Mouse (Mus musculus) kidney, adult 2 months (tissue): ENCODE measurements around the gene Ptprn2. TPM values are rescaled to one million over a fixed set of nuclear protein-coding genes. Genes with fewer than 3 reads are reported as not detected.

Source experiments
- DNase-seq: peaks from one replicate; pipeline ENCODE4 v3.0.0; 2021
- H3K27ac ChIP-seq: fragments of 200-500 bp; 2 replicates; pipeline ENCODE4 v1.5.1; 2012; ENCODE audit warnings: low read depth, low read length, control low read depth, inconsistent platforms; ENCODE audit not compliant: insufficient read depth
- H3K27me3 ChIP-seq: fragments of 200-500 bp; replicated peaks from 2 replicates; pipeline ENCODE4 v1.6.1; 2012; ENCODE audit warnings: mild to moderate bottlenecking, moderate library complexity, low read length, inconsistent platforms; ENCODE audit not compliant: control insufficient read depth, insufficient read depth
- H3K36me3 ChIP-seq: fragments of 200-500 bp; 2 replicates; pipeline ENCODE4 v1.6.1; 2012; ENCODE audit warnings: mild to moderate bottlenecking, moderate library complexity, low read length, inconsistent platforms; ENCODE audit not compliant: control insufficient read depth, insufficient read depth
- H3K4me1 ChIP-seq: fragments of 200-500 bp; 2 replicates; pipeline ENCODE4 v1.6.1; 2011; ENCODE audit warnings: low read length; ENCODE audit not compliant: control insufficient read depth, insufficient read depth
- H3K4me3 ChIP-seq: fragments of 200-500 bp; 2 replicates; pipeline ENCODE4 v1.5.1; 2011; ENCODE audit warnings: mild to moderate bottlenecking, low read depth, low read length, control low read depth; ENCODE audit not compliant: insufficient read depth
- CTCF ChIP-seq: fragments of 200-500 bp; conservative IDR thresholded peaks from 2 replicates; pipeline ENCODE4 v1.5.1; 2011; ENCODE audit warnings: low read depth, mild to moderate bottlenecking, control low read depth, low read length, moderate library complexity, mixed read lengths; ENCODE audit not compliant: insufficient read depth, insufficient read length
- POLR2A ChIP-seq: fragments of 200-500 bp; IDR thresholded peaks from one replicate; pipeline ENCODE4 v1.6.1; 2011; ENCODE audit warnings: low read depth, low read length, control low read depth
- WGBS: fragments of 180-500 bp; shearing (Covaris S2); methylation state at CpG from one replicate; pipeline ENCODE4 v1.1.7; 2018; 5-methylcytosine and 5-hydroxymethylcytosine counted together
- polyA plus RNA-seq: library from polyadenylated mRNA; depleted of rRNA; stranded (reverse); fragments of >200 nt; gene quantifications from 2 replicates; pipeline ENCODE4 v1.2.3, GENCODE M21; 2012

Ptprn2 gene
- polyA plus RNA-seq, 1 experiment = 0.91 TPM

DNA sequence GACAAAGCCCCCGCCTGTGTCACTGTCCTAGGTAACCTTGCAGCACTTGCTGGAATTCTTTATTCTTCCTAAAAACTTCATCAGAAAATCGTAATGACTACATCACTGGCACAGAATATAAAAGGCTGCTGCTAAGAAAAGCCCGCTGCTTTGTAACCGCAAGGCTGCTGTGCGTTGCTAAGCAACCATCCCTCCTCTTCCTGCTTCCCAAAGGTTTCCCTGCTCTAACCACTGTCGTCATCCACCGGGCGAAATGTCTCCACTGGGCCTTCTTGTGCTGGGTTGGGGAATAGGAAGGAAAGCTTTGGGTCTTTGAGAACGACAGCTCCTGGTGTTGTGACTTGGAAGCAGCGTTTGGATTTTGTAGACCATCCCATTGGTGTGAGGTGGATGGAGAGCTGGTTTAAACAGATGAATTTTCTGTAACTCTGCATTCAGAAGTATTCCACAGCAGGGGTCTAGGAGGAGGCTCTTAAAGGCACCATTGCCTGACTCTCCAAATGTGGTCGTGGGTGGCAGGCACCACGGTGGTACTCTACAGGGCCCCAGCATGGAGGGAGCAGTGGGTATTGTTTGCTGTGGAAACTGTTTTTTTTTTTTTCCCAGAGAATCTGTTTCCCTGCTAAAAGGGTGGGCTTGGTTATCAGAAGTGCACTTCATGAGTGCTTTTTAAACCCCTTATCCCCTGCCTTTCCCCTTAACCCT lies 711.4 kb downstream of the Ptprn2 start:
- DNase-seq = no peak
- WGBS = 18% methylated on average over 12 of the region's 12 CpGs

DNA sequence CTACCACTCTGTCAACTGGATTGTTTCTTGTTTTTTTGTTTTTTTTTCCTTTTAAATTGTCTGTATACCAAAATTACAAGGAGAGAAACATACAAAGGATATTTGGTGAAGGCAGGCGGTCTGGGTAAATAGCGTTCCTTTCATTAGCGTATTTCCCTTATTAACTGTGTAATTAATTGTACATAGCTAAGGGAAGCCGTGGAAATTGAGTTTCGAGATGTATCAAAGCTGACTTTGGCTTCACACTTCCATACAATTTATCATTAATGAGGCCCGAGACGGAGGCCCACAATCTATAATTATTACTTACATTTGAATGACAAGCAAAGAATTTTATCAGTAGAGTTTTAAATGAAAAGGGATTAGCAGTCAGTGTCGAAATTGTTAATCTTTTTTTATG lies 712.6 kb downstream of the Ptprn2 start:
- 87% methylated on average over 8 of the region's 8 CpGs for WGBS

More for the DNA sequence above, 711.4 kb downstream of the Ptprn2 start:
- H3K27me3 ChIP-seq = no peaks in the 10 kb centered on the region
- H3K27ac ChIP-seq = no peak overlapping the region
- no peak overlapping the region for H3K4me3 ChIP-seq
- no peaks in the 10 kb centered on the region for H3K36me3 ChIP-seq
- TF ChIP-seq POLR2A = no peak
- H3K4me1 ChIP-seq = no peaks in the 10 kb centered on the region

DNA sequence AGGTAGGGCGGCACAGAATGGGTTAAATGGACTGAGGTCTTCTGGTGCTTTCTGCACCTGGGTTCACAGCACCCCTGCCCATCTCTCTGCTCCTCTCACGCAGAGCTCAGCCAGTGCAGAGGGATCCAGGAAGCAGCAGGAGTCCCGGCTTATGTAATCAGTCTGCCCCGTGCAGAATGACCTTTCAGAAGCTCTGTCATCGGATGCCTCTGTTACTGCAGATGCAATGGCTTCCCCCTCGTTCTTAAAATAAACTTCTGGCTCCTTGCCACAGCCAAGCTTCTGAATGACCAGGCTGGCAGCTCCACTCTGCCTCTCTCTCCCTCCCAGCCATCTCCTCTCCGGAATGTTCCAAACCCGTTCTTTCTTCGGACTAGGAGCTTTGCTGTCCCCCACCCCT lies 714.6 kb downstream of the Ptprn2 start:
- no peak overlapping the region for H3K4me3 ChIP-seq
- TF ChIP-seq CTCF (no peak), POLR2A (no peak)
- H3K27me3 ChIP-seq = no peaks in the 10 kb centered on the region
- WGBS = 18% methylated on average over 9 of the region's 9 CpGs
- H3K36me3 ChIP-seq = no peaks in the 10 kb centered on the region
- no peak overlapping the region for H3K27ac ChIP-seq
- H3K4me1 ChIP-seq = no peaks in the 10 kb centered on the region
- peak; percentile 69 for DNase-seq

More for the DNA sequence above, 712.6 kb downstream of the Ptprn2 start:
- Histone ChIP-seq H3K4me1 (no peaks in the 10 kb centered on the region), H3K36me3 (no peaks in the 10 kb centered on the region), H3K27me3 (no peaks in the 10 kb centered on the region), H3K4me3 (no peak overlapping the region), H3K27ac (no peak overlapping the region)
- TF ChIP-seq POLR2A = no peak
- TF ChIP-seq CTCF = no peak
- no peak for DNase-seq

DNA sequence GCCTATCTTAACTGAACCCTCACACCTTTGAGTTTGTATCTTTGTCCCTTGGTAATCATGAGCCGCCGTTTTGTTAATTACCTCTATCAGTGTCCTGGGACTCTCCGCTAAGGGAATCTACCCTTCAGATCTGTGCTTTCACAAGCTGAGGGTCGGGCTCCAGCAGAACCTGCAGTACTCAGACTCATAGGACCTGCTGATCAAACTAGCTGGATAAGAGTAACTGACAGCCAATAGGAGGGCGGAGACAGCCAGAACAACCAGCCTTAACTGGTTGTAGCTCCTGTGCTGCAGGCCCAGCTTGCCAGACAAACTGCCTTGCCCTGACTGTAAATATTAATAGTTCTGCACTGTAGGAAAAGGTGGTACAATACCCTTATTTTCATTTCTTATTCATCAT lies 715.1 kb downstream of the Ptprn2 start:
- 47% methylated on average over 5 of the region's 5 CpGs for WGBS
- Histone ChIP-seq H3K27me3 (no peaks in the 10 kb centered on the region), H3K4me1 (no peaks in the 10 kb centered on the region), H3K27ac (no peak overlapping the region), H3K36me3 (no peaks in the 10 kb centered on the region), H3K4me3 (no peak overlapping the region)
- TF ChIP-seq CTCF (no peak), POLR2A (no peak)
- peak; percentile 16 for DNase-seq

DNA sequence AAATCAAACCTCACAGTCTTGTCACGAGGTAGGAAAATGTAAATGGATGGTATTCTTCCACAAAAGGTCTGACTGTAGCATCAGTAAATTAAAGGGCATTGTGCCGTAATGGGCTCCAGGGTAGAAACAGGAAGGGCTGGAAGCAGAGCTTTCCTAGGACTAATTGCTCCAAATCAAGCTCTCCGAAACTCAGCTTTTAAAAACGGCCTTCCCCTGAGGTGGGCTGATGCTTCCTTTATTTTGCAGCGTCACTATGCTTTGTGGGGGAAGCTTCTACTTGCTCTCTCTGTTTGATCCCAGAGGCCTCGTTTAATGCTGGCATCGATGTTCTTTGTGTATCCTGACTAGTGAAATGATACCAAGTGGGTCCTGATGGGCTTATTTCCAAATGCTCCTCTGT lies 718.0 kb downstream of the Ptprn2 start:
- no peaks in the 10 kb centered on the region for H3K36me3 ChIP-seq
- no peak overlapping the region for H3K27ac ChIP-seq
- H3K27me3 ChIP-seq = no peaks in the 10 kb centered on the region
- TF ChIP-seq CTCF (no peak), POLR2A (no peak)
- 61% methylated on average over 7 of the region's 7 CpGs for whole genome bisulfite sequencing
- no peak for DNase-seq
- no peaks in the 10 kb centered on the region for H3K4me1 ChIP-seq
- no peak overlapping the region for H3K4me3 ChIP-seq

DNA sequence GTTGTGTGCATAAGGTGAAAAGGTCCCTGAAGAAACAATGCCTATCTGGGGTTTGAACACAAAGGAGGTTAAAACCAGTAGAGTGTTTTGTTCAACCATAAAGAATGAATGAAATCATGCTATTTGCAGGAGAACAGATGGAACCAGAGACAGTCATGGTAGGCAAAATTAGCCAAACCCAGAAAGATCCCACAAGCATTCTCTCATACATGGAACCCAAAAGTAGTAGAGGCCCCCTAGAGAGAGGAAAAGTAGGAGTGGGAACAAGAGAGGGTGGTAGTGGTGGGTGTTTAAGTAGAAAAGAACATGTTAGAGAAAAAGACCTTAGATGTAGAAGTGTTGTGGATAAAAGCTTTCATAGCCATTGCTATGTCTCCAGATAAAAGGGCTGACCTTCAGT lies 719.4 kb downstream of the Ptprn2 start:
- Histone ChIP-seq H3K4me1 (no peaks in the 10 kb centered on the region), H3K27me3 (no peaks in the 10 kb centered on the region), H3K36me3 (no peaks in the 10 kb centered on the region), H3K4me3 (no peak overlapping the region), H3K27ac (no peak overlapping the region)
- no peak for TF ChIP-seq CTCF
- no peak for TF ChIP-seq POLR2A
- DNase-seq = no peak

DNA sequence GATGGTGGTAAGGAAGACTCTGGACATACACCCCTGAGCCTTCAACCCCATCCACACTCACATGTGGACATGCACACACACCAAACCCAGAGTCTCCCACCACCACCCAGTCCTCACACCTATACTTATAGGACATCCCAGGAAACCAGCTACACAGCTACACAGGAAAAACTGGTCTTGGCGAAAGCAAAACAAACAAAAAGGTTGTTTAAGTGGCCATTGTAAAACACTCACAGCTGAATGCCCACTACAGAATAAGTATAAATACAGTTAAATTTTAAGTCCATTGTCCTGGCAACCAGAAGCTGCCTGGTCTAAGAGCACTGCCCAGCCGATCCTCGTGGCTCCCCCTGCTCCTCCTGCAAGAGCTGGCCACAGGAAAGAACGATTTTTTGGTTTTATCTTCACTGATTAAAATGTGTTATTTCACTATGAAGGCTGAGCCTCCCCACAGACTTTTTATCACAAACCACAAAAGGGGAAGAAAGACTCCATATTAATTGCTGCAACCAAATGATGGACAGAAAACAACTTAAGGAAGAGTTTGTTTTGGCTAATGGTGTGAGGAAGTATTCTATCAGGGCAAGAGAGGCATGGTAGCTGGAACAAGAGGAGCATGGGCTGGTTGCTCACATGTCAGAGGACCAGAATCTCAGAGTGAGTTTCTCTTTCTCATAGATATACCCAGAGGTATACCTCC lies 722.1 kb downstream of the Ptprn2 start:
- WGBS = 52% methylated on average over 4 of the region's 4 CpGs
- Histone ChIP-seq H3K27me3 (no peaks in the 10 kb centered on the region), H3K4me3 (no peak overlapping the region), H3K4me1 (no peaks in the 10 kb centered on the region), H3K27ac (no peak overlapping the region), H3K36me3 (no peaks in the 10 kb centered on the region)
- no peak for DNase-seq
- TF ChIP-seq POLR2A (no peak), CTCF (no peak)
